Mouse (Mus musculus): ENCODE results near the gene Ptprj. TPM values are rescaled to one million over a fixed set of nuclear protein-coding genes. Genes with fewer than 3 reads are reported as not detected.

Gene Ptprj
- polyA plus RNA-seq, 1 experiment, result 25.1 TPM

DNA sequence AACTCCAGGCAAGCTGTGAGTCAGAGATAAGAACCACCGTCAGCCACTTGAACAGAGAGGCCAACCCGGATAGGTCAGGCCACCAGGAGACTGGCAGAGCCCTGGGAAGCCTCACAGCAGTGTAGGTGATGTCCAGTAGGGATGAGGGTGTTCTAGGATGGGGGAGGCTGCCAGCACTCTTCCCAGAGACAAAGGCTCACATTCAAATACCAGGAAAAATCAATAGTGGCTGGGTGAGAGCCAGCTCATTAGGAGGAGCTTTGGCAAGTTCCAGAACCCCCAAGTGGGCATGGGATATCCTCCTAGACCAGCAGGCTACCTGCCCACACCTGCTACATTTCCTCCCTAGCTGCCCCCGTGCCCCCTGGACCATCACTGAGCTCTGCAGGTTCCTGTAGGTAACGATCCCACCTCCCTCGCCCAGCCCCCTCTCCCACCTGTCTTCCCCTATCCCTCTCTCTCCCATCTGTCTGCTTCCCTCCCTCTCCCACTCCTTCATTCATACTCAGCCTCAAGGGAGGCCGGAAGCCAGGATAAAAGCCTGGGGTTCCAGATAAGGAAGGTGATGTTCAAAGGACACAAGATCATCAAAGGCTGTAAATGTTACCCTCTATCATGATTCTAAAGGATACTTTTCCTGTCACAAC lies 20.1 kb downstream of the Ptprj start:
- Histone ChIP-seq H3K27ac (ENCODE audit: control insufficient read depth, insufficient read depth, low read depth, low read length, poor library complexity) (peak overlapping the region; percentile 91), H3K4me3 (replicated peaks; ENCODE audit: control insufficient read depth, low read depth, low read length) (no peak overlapping the region), H3K4me1 (ENCODE audit: control insufficient read depth, insufficient read depth, low read length) (peaks cover 18% of the 10 kb centered on the region)
- TF ChIP-seq CTCF (IDR thresholded peaks at IDR 0.05; ENCODE audit: control insufficient read depth, insufficient read depth, low read length) (no peak), POLR2A (IDR thresholded peaks at IDR 0.05; ENCODE audit: borderline replicate concordance, control insufficient read depth, low read depth, low read length) (no peak)
- 49% methylated on average over 6 of the region's 6 CpGs for WGBS

GRCm38 (mm10) chr2:90559688-90560196 lies 20.7 kb downstream of the Ptprj start:
- Histone ChIP-seq H3K27ac (ENCODE audit: control insufficient read depth, insufficient read depth, low read depth, low read length, poor library complexity) (peak overlapping the region; percentile 94), H3K4me1 (ENCODE audit: control insufficient read depth, insufficient read depth, low read length) (peaks cover 16% of the 10 kb centered on the region), H3K4me3 (replicated peaks; ENCODE audit: control insufficient read depth, low read depth, low read length) (no peak overlapping the region)
- TF ChIP-seq POLR2A (IDR thresholded peaks at IDR 0.05; ENCODE audit: borderline replicate concordance, control insufficient read depth, low read depth, low read length) (no peak), CTCF (IDR thresholded peaks at IDR 0.05; ENCODE audit: control insufficient read depth, insufficient read depth, low read length) (no peak)
- 30% methylated on average over 12 of the region's 12 CpGs for WGBS

DNA sequence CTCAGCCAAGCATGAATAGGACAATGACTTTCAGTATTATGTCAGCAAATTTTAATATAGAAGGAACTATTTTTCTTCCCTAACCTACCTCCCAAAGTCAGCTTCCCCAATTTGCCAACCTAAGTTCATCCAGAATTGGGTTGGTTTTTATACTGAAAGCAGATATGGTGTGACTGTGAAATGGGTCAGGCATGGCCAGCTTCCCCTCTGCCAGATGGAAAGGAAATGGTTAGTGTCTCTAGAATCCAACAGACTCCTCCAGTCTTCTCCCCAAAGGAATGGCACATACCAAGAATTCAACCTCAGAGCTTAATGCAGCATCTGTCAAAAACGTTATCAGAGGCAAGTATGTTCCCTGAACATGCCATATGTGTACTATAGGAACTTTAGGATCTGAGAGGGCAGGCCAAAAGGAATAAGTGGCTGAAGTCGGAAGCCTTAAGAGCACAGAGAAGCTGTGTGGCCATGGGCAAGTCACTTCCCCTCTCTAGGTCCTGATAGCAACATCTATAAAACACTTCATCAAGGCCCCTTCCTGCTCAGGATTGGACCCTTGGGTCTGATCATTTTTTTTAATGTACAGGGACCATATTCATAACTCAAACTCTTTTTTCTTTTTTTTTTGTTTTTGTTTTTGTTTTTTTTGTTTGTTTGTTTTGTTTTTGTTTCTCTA lies 21.3 kb downstream of the Ptprj start:
- TF ChIP-seq CTCF (IDR thresholded peaks at IDR 0.05; ENCODE audit: control insufficient read depth, insufficient read depth, low read length) (no peak), POLR2A (IDR thresholded peaks at IDR 0.05; ENCODE audit: borderline replicate concordance, control insufficient read depth, low read depth, low read length) (no peak)
- peaks cover 18% of the 10 kb centered on the region for H3K4me1 ChIP-seq (ENCODE audit: control insufficient read depth, insufficient read depth, low read length)
- no peak overlapping the region for H3K4me3 ChIP-seq (replicated peaks; ENCODE audit: control insufficient read depth, low read depth, low read length)
- H3K27ac ChIP-seq (ENCODE audit: control insufficient read depth, insufficient read depth, low read depth, low read length, poor library complexity), result peak overlapping the region; percentile 94
- WGBS, result 40% methylated on average over 2 of the region's 2 CpGs

DNA sequence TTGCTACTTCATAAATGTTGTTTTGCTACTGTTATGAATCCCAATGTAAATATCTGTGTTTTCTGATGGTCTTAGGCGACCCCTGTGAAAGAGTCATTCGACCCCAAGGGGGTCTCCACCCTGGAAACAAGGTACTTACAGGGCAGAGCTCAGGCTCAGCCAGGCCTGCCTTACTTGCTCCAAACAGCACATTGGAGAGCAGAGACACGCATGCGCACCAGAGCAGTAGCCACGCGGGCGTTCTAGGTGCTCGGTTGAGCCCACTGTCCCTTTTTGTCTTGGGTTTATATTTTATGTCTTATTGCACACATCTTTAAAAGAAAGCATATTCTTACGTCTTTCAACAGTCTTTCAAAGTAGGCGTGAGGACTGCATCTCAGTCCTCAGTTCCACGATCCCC lies 22.1 kb downstream of the Ptprj start:
- TF ChIP-seq POLR2A (IDR thresholded peaks at IDR 0.05; ENCODE audit: borderline replicate concordance, control insufficient read depth, low read depth, low read length) (no peak), CTCF (IDR thresholded peaks at IDR 0.05; ENCODE audit: control insufficient read depth, insufficient read depth, low read length) (no peak)
- Histone ChIP-seq H3K4me1 (ENCODE audit: control insufficient read depth, insufficient read depth, low read length) (peaks cover 20% of the 10 kb centered on the region), H3K27ac (ENCODE audit: control insufficient read depth, insufficient read depth, low read depth, low read length, poor library complexity) (peak overlapping the region; percentile 35; the same call in 1 of the 2 replicates), H3K4me3 (replicated peaks; ENCODE audit: control insufficient read depth, low read depth, low read length) (no peak overlapping the region)
- WGBS, result 92% methylated on average over 11 of the region's 11 CpGs

DNA sequence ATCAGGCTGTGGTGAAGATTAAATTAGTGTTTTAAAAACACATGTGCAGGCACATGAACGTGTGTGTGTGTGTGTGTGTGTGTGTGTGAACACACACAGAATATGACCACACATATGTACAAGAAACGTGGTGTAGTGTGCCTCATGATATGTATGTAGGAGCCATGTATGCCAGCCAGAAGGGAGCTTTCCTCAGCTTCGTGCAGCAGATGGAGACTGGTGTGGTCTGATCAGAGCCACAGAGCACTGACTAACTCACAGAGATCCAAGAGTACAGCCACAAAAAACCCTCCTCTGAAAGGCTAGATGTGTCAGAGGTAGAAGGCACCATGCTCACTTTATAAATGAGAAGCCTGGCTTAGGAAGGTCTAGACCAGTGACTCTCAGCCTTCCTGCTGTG lies 22.5 kb downstream of the Ptprj start:
- Histone ChIP-seq H3K4me3 (replicated peaks; ENCODE audit: control insufficient read depth, low read depth, low read length) (no peak overlapping the region), H3K4me1 (ENCODE audit: control insufficient read depth, insufficient read depth, low read length) (peaks cover 20% of the 10 kb centered on the region), H3K27ac (ENCODE audit: control insufficient read depth, insufficient read depth, low read depth, low read length, poor library complexity) (no peak overlapping the region; the same call in 1 of the 2 replicates)
- TF ChIP-seq CTCF (IDR thresholded peaks at IDR 0.05; ENCODE audit: control insufficient read depth, insufficient read depth, low read length) (no peak), POLR2A (IDR thresholded peaks at IDR 0.05; ENCODE audit: borderline replicate concordance, control insufficient read depth, low read depth, low read length) (no peak)
- 59% methylated on average over 3 of the region's 3 CpGs for WGBS

DNA sequence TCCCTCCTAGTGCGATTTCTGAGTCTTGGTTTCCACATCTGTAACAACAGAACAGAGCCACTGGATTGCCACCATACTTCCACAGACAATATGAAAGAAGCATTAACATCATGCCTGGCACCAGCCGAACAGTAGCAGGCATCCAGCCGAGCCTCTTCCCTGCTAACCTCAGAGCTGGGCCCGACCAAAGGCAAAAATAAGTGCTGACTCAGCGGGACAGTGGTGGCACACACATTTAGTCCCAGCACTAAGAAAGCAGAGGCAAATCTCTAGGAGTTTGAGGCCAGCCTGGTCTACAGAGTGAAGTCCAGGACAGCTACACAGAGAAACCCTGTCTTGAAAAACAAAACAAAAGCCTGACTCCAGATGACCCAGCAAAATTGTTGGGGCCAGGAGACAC lies 24.7 kb downstream of the Ptprj start:
- Histone ChIP-seq H3K27ac (ENCODE audit: control insufficient read depth, insufficient read depth, low read depth, low read length, poor library complexity) (peak overlapping the region; percentile 18; the same call in 1 of the 2 replicates), H3K4me1 (ENCODE audit: control insufficient read depth, insufficient read depth, low read length) (peaks cover 13% of the 10 kb centered on the region)
- 37% methylated on average over 5 of the region's 5 CpGs for WGBS

DNA sequence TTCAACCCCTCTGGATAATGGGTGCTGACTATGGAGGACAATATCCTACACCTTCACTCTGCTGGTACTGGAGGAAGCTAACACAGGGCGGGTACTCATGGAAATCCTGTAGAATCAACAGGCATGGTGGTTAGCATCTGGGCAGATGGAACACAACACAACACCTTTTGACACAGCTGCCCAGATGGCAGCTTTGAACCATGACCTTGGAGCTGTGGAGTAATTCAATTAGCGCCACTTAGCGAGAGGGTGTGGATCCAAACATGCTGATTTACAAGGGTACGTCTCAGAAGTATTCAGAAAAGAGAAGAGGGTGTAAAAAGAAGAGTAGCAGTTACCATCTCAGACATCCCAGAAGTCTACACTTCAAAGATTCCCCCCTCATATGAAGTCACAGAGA lies 25.6 kb downstream of the Ptprj start:
- peaks cover 11% of the 10 kb centered on the region for H3K4me1 ChIP-seq (ENCODE audit: control insufficient read depth, insufficient read depth, low read length)
- no peak overlapping the region for H3K4me3 ChIP-seq (replicated peaks; ENCODE audit: control insufficient read depth, low read depth, low read length)
- no peak for TF ChIP-seq POLR2A (IDR thresholded peaks at IDR 0.05; ENCODE audit: borderline replicate concordance, control insufficient read depth, low read depth, low read length)
- no peak for TF ChIP-seq CTCF (IDR thresholded peaks at IDR 0.05; ENCODE audit: control insufficient read depth, insufficient read depth, low read length)
- no peak overlapping the region for H3K27ac ChIP-seq (ENCODE audit: control insufficient read depth, insufficient read depth, low read depth, low read length, poor library complexity)
- WGBS, result 87% methylated on average over 4 of the region's 4 CpGs

More for the DNA sequence above, 24.7 kb downstream of the Ptprj start:
- H3K4me3 ChIP-seq (replicated peaks; ENCODE audit: control insufficient read depth, low read depth, low read length), result no peak overlapping the region
- TF ChIP-seq CTCF (IDR thresholded peaks at IDR 0.05; ENCODE audit: control insufficient read depth, insufficient read depth, low read length), result no peak
- TF ChIP-seq POLR2A (IDR thresholded peaks at IDR 0.05; ENCODE audit: borderline replicate concordance, control insufficient read depth, low read depth, low read length), result no peak

- WGBS, result 55% methylated on average over 4 of the region's 4 CpGs
- no peak for TF ChIP-seq CTCF (IDR thresholded peaks at IDR 0.05; ENCODE audit: control insufficient read depth, insufficient read depth, low read length)
- TF ChIP-seq POLR2A (IDR thresholded peaks at IDR 0.05; ENCODE audit: borderline replicate concordance, control insufficient read depth, low read depth, low read length), result no peak
- H3K4me1 ChIP-seq (ENCODE audit: control insufficient read depth, insufficient read depth, low read length), result peaks cover 14% of the 10 kb centered on the region
- peak overlapping the region; percentile 32 for H3K27ac ChIP-seq (ENCODE audit: control insufficient read depth, insufficient read depth, low read depth, low read length, poor library complexity)
- no peak overlapping the region for H3K4me3 ChIP-seq (replicated peaks; ENCODE audit: control insufficient read depth, low read depth, low read length)
These were observed 26.6 kb downstream of the Ptprj start for GRCm38 (mm10) chr2:90553861-90554260.

Data from bone marrow, adult 2 months (tissue).